Comparison of ENCODE assay signal across 13 mouse cellular contexts in the genomic region with DNA sequence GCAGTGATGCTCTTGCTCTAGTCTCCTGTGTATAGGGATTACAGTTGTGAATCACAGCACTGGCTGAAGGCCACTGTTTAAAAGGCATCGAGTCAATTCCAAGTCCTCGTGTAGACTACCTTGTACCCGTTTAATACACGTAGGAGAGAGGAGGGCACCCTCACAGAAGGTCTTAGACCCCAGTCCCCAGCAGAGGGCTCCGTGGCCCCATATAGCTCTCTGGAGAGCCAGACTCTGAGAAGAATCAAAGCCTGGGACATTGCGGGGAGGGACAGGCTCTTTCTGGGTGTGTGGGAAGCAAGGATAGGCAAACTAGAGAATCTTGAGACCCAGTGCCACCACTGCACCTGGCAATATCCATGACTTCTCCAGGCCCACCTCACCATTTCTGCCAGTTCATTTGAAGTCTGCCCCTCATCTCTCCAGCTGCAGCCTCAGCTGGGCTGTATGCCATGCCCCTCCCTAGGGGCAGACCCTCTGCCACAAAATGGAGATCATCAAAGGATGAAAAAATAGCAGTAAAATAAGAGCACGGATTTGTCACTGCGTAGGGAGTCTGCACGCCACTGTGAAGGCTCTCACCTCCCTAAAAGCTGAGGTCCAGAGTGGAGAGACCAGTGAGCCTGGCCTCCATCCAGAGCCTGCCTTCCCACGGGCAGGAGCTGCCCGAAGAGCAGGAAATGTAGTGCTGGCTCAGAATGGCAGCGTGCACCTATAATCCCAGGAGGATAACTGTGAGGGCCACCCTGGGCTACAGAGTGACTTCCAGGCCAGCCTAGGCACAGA. TPM values are rescaled to one million over a fixed set of nuclear protein-coding genes. Genes with fewer than 3 reads are reported as not detected.
DNase-seq lines count a peak whose midpoint lies in the region; ATAC-seq and TF ChIP-seq lines count a peak whose summit lies in the region.
"Had no signal": no experiment of that assay in that cellular context is flagged by ENCODE, and none has a peak within 500 bp of the region (broad histone marks: within the 10 kb centered on the region; RNA-seq: fewer than 3 reads in every experiment).

No protein-coding gene starts in this region.

- H3K4me3 ChIP-seq in hindbrain, embryonic 13.5 days = peak overlapping the region; percentile 91
- H3K4me3 ChIP-seq in hindbrain, embryonic 11.5 days (ENCODE audit: low read depth, low read length) = no peak overlapping the region
- no peak overlapping the region for H3K4me3 ChIP-seq in hindbrain, postnatal 0 days (ENCODE audit: low read length)

- 50% methylated on average over 12 of the region's 12 CpGs for WGBS in hindbrain, embryonic 13.5 days
- WGBS in hindbrain, embryonic 11.5 days = 57% methylated on average over 12 of the region's 12 CpGs
- 28% methylated on average over 12 of the region's 12 CpGs for whole genome bisulfite sequencing in hindbrain, postnatal 0 days

- peak; percentile 60 for DNase-seq in cerebellum, adult 11 months
- DNase-seq in hindbrain, embryonic 11.5 days (ENCODE audit: low spot score) = no peak
- peak; percentile 77 for DNase-seq in cerebellum, adult 9-10 months
- no peak for DNase-seq in hindbrain, postnatal 0 days (ENCODE audit: low spot score)
- DNase-seq in urinary bladder, adult 2 months (ENCODE audit: low spot score) = no peak
- DNase-seq in adrenal gland, postnatal 14 days = no peak
- DNase-seq: lung, postnatal 10 days had no signal

- H3K27me3 ChIP-seq in hindbrain, embryonic 13.5 days = no peaks in the 10 kb centered on the region
- peaks cover 13% of the 10 kb centered on the region for H3K27me3 ChIP-seq in hindbrain, embryonic 11.5 days (ENCODE audit: control insufficient read depth, insufficient read depth, low read length)
- H3K27me3 ChIP-seq in hindbrain, postnatal 0 days (ENCODE audit: insufficient read depth, low read length) = no peaks in the 10 kb centered on the region

- peak overlapping the region; percentile 100 for H3K9ac ChIP-seq in hindbrain, embryonic 13.5 days
- H3K9ac ChIP-seq in hindbrain, embryonic 11.5 days (ENCODE audit: low read depth, low read length) = no peak overlapping the region
- 0 out of 2 replicates have a peak overlapping the region, but pooled peaks have one; percentile 13 for H3K9ac ChIP-seq in hindbrain, postnatal 0 days (replicated peaks; ENCODE audit: low read length)

- TF ChIP-seq CTCF in hindbrain, postnatal 0 days (IDR thresholded peaks at IDR 0.05; ENCODE audit: low read depth) = no peak

- no peaks in the 10 kb centered on the region for H3K9me3 ChIP-seq in hindbrain, embryonic 13.5 days
- H3K9me3 ChIP-seq in hindbrain, embryonic 11.5 days (ENCODE audit: control insufficient read depth, low read length) = no peaks in the 10 kb centered on the region
- no peaks in the 10 kb centered on the region for H3K9me3 ChIP-seq in hindbrain, postnatal 0 days (ENCODE audit: low read length)

- peaks cover 60% of the 10 kb centered on the region for H3K36me3 ChIP-seq in hindbrain, embryonic 13.5 days
- H3K36me3 ChIP-seq in hindbrain, embryonic 11.5 days (ENCODE audit: control insufficient read depth, insufficient read depth, low read length) = peaks cover 15% of the 10 kb centered on the region
- peaks cover 18% of the 10 kb centered on the region for H3K36me3 ChIP-seq in hindbrain, postnatal 0 days (ENCODE audit: insufficient read depth, low read length)

- H3K4me1 ChIP-seq in hindbrain, embryonic 13.5 days (replicated peaks) = peaks cover 78% of the 10 kb centered on the region
- peaks cover 13% of the 10 kb centered on the region for H3K4me1 ChIP-seq in hindbrain, embryonic 11.5 days (replicated peaks; ENCODE audit: control insufficient read depth, insufficient read depth, low read length)
- peaks cover 30% of the 10 kb centered on the region for H3K4me1 ChIP-seq in hindbrain, postnatal 0 days (ENCODE audit: insufficient read depth, low read length)

- H3K27ac ChIP-seq in hindbrain, embryonic 13.5 days = peak overlapping the region; percentile 69
- H3K27ac ChIP-seq in hindbrain, embryonic 11.5 days (ENCODE audit: low read depth, low read length) = no peak overlapping the region
- H3K27ac ChIP-seq in hindbrain, postnatal 0 days = peak overlapping the region; percentile 41; the same call in 1 of the 2 replicates
- H3K27ac ChIP-seq: kidney, postnatal 0 days had no signal

- peak overlapping the region; percentile 99 for H3K4me2 ChIP-seq in hindbrain, embryonic 13.5 days
- no peak overlapping the region for H3K4me2 ChIP-seq in hindbrain, embryonic 11.5 days (replicated peaks; ENCODE audit: low read depth, low read length)
- H3K4me2 ChIP-seq in hindbrain, postnatal 0 days (ENCODE audit: low read depth, low read length) = peak overlapping the region; percentile 93

- ATAC-seq in cerebellum, adult (ENCODE audit: insufficient number of reproducible peaks, low FRiP score, low TSS enrichment) = no peak
- no peak for ATAC-seq in hindbrain, embryonic 13.5 days (ENCODE audit: low FRiP score)
- ATAC-seq in hindbrain, embryonic 11.5 days (ENCODE audit: low FRiP score) = no peak
- no peak for ATAC-seq in hindbrain, postnatal 0 days

RNA-seq across cellular contexts. Expression of a gene that starts 17.4 kb away (rescaled TPM):
- 14.6 and 15.6 TPM in 2 replicates for polyA plus RNA-seq in hindbrain, embryonic 13.5 days (2015; fragmentation: Nextera tagmentation; extraction: Ambion mirVana)
- 9.1 and 11.4 TPM in 2 replicates for polyA plus RNA-seq in hindbrain, embryonic 11.5 days (2014; fragmentation: Nextera tagmentation; extraction: Ambion mirVana)
- 562 and 663 TPM in 2 replicates for total RNA-seq in hindbrain, postnatal 0 days (2014; rRNA removed)
- 19.6 and 22.7 TPM in 2 replicates for polyA plus RNA-seq in hindbrain, postnatal 0 days (2015; fragmentation: Nextera tagmentation; extraction: Ambion mirVana)
- 1.7 and 2.3 TPM in 2 replicates for polyA plus RNA-seq in urinary bladder, adult 2 months (2012; rRNA removed)
- 6.1 and 7.7 TPM in 2 replicates for total RNA-seq in adrenal gland, postnatal 14 days (2021)

RNA-seq across cellular contexts. Expression of a gene that starts 18.9 kb away (rescaled TPM):
- 5.6 and 6.5 TPM in 2 replicates for polyA plus RNA-seq in hindbrain, embryonic 13.5 days (2015; fragmentation: Nextera tagmentation; extraction: Ambion mirVana)
- polyA plus RNA-seq in hindbrain, embryonic 11.5 days (2014; fragmentation: Nextera tagmentation; extraction: Ambion mirVana) = 1.2 and 2.1 TPM in 2 replicates
- total RNA-seq in hindbrain, postnatal 0 days (2014; rRNA removed) = 10.2 and 15.5 TPM in 2 replicates
- 3.1 and 3.8 TPM in 2 replicates for polyA plus RNA-seq in hindbrain, postnatal 0 days (2015; fragmentation: Nextera tagmentation; extraction: Ambion mirVana)
- polyA plus RNA-seq in urinary bladder, adult 2 months (2012; rRNA removed) = 0.10 and 0.22 TPM in 2 replicates
- total RNA-seq in adrenal gland, postnatal 14 days (2021) = 0.75 and 13.0 TPM in 2 replicates
- total RNA-seq: adrenal gland, adult 18-20 months; MEL had no signal
- polyA plus RNA-seq: embryonic facial prominence, embryonic 11.5 days had no signal

RNA-seq across cellular contexts. Expression of a gene that starts 21.5 kb away (rescaled TPM):
- 45.8 and 46.2 TPM in 2 replicates for polyA plus RNA-seq in hindbrain, embryonic 13.5 days (2015; fragmentation: Nextera tagmentation; extraction: Ambion mirVana)
- 57.3 and 59.1 TPM in 2 replicates for polyA plus RNA-seq in hindbrain, embryonic 11.5 days (2014; fragmentation: Nextera tagmentation; extraction: Ambion mirVana)
- 32.7 and 44.5 TPM in 2 replicates for total RNA-seq in hindbrain, postnatal 0 days (2014; rRNA removed)
- polyA plus RNA-seq in hindbrain, postnatal 0 days (2015; fragmentation: Nextera tagmentation; extraction: Ambion mirVana) = 28.3 and 32.7 TPM in 2 replicates
- polyA plus RNA-seq in urinary bladder, adult 2 months (2012; rRNA removed) = 85.0 and 110 TPM in 2 replicates
- total RNA-seq in adrenal gland, postnatal 14 days (2021) = 45.9 and 51.2 TPM in 2 replicates

RNA-seq across cellular contexts. Expression of a gene that starts 50.1 kb away (rescaled TPM):
- polyA plus RNA-seq in hindbrain, embryonic 13.5 days (2015; fragmentation: Nextera tagmentation; extraction: Ambion mirVana) = 121 and 126 TPM in 2 replicates
- 90.2 and 97.2 TPM in 2 replicates for polyA plus RNA-seq in hindbrain, embryonic 11.5 days (2014; fragmentation: Nextera tagmentation; extraction: Ambion mirVana)
- total RNA-seq in hindbrain, postnatal 0 days (2014; rRNA removed) = 311 and 319 TPM in 2 replicates
- polyA plus RNA-seq in hindbrain, postnatal 0 days (2015; fragmentation: Nextera tagmentation; extraction: Ambion mirVana) = 138 and 152 TPM in 2 replicates
- 127 TPM in 2 replicates for polyA plus RNA-seq in urinary bladder, adult 2 months (2012; rRNA removed)
- total RNA-seq in adrenal gland, postnatal 14 days (2021) = 81.5 and 85.9 TPM in 2 replicates

RNA-seq across cellular contexts. Expression of a gene that starts 50.1 kb away (rescaled TPM):
- polyA plus RNA-seq in hindbrain, embryonic 13.5 days (2015; fragmentation: Nextera tagmentation; extraction: Ambion mirVana) = 32.2 and 37.4 TPM in 2 replicates
- 13.5 and 20.6 TPM in 2 replicates for polyA plus RNA-seq in hindbrain, embryonic 11.5 days (2014; fragmentation: Nextera tagmentation; extraction: Ambion mirVana)
- total RNA-seq in hindbrain, postnatal 0 days (2014; rRNA removed) = 19.7 and 19.8 TPM in 2 replicates
- polyA plus RNA-seq in hindbrain, postnatal 0 days (2015; fragmentation: Nextera tagmentation; extraction: Ambion mirVana) = 26.7 and 31.9 TPM in 2 replicates
- 10.0 and 12.5 TPM in 2 replicates for polyA plus RNA-seq in urinary bladder, adult 2 months (2012; rRNA removed)
- total RNA-seq in adrenal gland, postnatal 14 days (2021) = 7.8 and 10.9 TPM in 2 replicates

Comparison
In these comparisons a context has a peak if more than half of its experiments do, and no peak if none do; other contexts are left out.
1. DNase-seq: peak in cerebellum, adult 11 months (single experiment) and cerebellum, adult 9-10 months (single experiment); none in hindbrain, embryonic 11.5 days (single experiment), hindbrain, postnatal 0 days (single experiment), urinary bladder, adult 2 months (single experiment) and adrenal gland, postnatal 14 days (single experiment).